Mouse (Mus musculus): Measurements from ENCODE around the gene Fam102a. TPM values are rescaled to one million over a fixed set of nuclear protein-coding genes. Genes with fewer than 3 reads are reported as not detected.

The Fam102a gene
- polyA plus RNA-seq, 1 experiment from 2014 or later = 12.7 TPM

DNA sequence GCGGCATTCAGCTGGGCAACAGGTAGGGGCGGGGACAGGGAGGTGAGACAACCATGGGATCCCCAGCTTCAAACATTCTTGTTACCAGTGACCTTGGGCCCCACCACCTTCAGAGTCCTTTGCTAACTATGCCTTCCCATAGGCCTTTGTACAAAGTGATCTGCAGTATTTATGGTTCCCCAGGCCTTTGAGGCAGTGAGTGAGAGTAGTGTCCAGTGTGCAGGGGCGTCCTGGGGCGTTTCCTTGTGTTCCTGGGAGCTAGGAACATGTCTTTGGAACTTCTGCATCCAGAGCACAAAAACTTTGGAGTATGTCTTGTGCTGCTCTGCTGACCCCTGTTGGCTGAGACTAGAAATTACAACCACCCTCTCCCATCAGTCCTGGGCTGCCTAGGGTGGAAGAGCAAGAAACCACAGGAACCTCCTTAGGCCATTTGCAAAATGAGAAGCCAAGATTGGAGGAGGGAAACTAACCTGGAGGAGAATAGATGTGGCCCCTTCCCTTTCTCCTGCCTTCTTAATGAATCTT, 31.5 kb downstream of the Fam102a start:
- WGBS = 32% methylated on average over 4 of the region's 4 CpGs
- no peaks in the 10 kb centered on the region for H3K9me3 ChIP-seq (ENCODE audit: control insufficient read depth, low read length)
- H3K4me3 ChIP-seq (ENCODE audit: low read length) = no peak overlapping the region
- peaks cover 4% of the 10 kb centered on the region for H3K4me1 ChIP-seq (replicated peaks; ENCODE audit: control insufficient read depth, insufficient read depth, low read length)
- no peak overlapping the region for H3K4me2 ChIP-seq (ENCODE audit: low read depth, low read length)
- H3K9ac ChIP-seq (ENCODE audit: low read length) = no peak overlapping the region
- no peaks in the 10 kb centered on the region for H3K27me3 ChIP-seq (ENCODE audit: control insufficient read depth, insufficient read depth, low read depth, low read length)
- peaks cover 38% of the 10 kb centered on the region for H3K36me3 ChIP-seq (ENCODE audit: control insufficient read depth, insufficient read depth, low read length)
- peak; percentile 9; the same call in 1 of the 2 replicates for ATAC-seq (ENCODE audit: low read depth)
- H3K27ac ChIP-seq (ENCODE audit: low read length) = no peak overlapping the region

DNA sequence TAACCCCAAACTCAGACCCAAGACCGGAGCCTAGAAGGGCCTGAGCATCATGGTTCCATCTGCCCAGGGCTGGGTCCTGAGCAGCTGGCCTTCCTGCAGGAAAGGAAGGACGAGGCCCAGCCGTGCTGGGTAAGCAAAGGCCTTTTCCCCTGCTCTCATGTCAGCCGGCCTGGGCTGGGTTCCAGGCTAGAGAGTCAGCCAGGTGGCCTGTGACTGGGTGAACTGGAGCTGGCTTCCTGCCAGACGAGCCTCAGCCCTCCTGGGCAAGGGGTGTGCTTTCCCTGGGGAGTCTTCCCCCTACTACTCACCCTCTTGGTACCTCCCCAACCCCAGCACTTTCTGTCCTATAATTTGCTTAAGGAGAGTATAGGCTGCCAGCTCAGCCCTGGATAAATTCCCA, 33.0 kb downstream of the Fam102a start:
- Histone ChIP-seq H3K4me2 (ENCODE audit: low read depth, low read length) (no peak overlapping the region), H3K9me3 (ENCODE audit: control insufficient read depth, low read length) (no peaks in the 10 kb centered on the region), H3K4me3 (ENCODE audit: low read length) (no peak overlapping the region), H3K4me1 (replicated peaks; ENCODE audit: control insufficient read depth, insufficient read depth, low read length) (peaks cover 10% of the 10 kb centered on the region), H3K9ac (ENCODE audit: low read length) (no peak overlapping the region), H3K36me3 (ENCODE audit: control insufficient read depth, insufficient read depth, low read length) (peaks cover 37% of the 10 kb centered on the region), H3K27ac (ENCODE audit: low read length) (no peak overlapping the region), H3K27me3 (ENCODE audit: control insufficient read depth, insufficient read depth, low read depth, low read length) (no peaks in the 10 kb centered on the region)
- no peak for ATAC-seq (ENCODE audit: low read depth)
- WGBS = 39% methylated on average over 5 of the region's 5 CpGs

GRCm38 (mm10) chr2:32568941-32569340, 33.8 kb downstream of the Fam102a start:
- ATAC-seq (ENCODE audit: low read depth) = no peak
- Histone ChIP-seq H3K36me3 (ENCODE audit: control insufficient read depth, insufficient read depth, low read length) (peaks cover 34% of the 10 kb centered on the region), H3K9me3 (ENCODE audit: control insufficient read depth, low read length) (no peaks in the 10 kb centered on the region), H3K27me3 (ENCODE audit: control insufficient read depth, insufficient read depth, low read depth, low read length) (no peaks in the 10 kb centered on the region), H3K27ac (ENCODE audit: low read length) (no peak overlapping the region), H3K9ac (ENCODE audit: low read length) (no peak overlapping the region), H3K4me2 (ENCODE audit: low read depth, low read length) (no peak overlapping the region), H3K4me3 (ENCODE audit: low read length) (no peak overlapping the region), H3K4me1 (replicated peaks; ENCODE audit: control insufficient read depth, insufficient read depth, low read length) (peaks cover 10% of the 10 kb centered on the region)
- WGBS = 79% methylated on average over 3 of the region's 3 CpGs

DNA sequence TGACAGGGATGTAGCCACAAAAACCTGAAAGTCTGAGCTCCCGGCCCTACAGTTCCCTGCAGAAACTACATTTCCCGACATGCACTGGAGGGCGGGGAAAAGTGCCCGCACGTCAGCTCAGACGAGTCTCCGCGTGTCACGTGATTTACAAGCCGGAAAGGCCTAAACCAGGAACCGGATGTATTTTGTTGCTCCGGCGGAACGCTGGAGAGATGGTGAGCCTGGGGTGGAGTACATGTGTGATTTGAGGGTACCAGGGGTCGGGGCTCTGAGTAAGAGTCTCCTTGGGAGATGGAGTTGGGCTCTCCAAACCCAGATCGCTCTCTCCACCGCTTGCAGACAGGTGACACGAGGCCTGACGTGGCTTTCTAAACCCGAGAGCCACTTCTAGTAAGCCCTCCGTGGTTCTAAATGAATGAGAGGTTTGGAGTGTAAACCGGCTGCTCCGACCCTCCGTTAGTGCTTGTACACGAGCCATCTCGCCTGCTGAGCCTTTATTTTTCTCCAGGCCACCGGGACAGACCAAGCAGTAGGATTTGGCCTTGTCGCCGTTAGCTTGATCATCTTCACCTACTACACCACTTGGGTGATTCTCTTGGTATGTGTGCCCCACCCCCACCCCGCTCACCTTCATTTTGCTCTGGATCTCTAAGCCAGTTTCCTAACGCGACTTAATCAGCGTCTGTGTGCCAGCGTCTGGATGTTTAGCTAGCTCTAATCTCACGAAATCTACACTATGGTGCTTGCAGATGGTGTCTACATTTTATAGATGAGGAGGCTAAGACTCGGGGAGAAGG, 35.8 kb downstream of the Fam102a start, which contains the start of gene Dpm2:
Dpm2 (plus strand) TSS at position 161 of the 797 bp plus-strand sequence.
- no peaks in the 10 kb centered on the region for H3K9me3 ChIP-seq (ENCODE audit: control insufficient read depth, low read length)
- WGBS = under 1% methylated on average over 36 of the region's 36 CpGs
- H3K9ac ChIP-seq (ENCODE audit: low read length) = peak within 1 kb of the TSS; percentile 81
- peak; percentile 82 for ATAC-seq (ENCODE audit: low read depth)
- peak within 1 kb of the TSS; percentile 19 for H3K27ac ChIP-seq (ENCODE audit: low read length)
- H3K36me3 ChIP-seq (ENCODE audit: control insufficient read depth, insufficient read depth, low read length) = peaks cover 17% of the 10 kb centered on the region
- peak within 1 kb of the TSS; percentile 75 for H3K4me3 ChIP-seq (ENCODE audit: low read length)
- peaks cover 7% of the 10 kb centered on the region for H3K27me3 ChIP-seq (ENCODE audit: control insufficient read depth, insufficient read depth, low read depth, low read length)
- peaks cover 18% of the 10 kb centered on the region for H3K4me1 ChIP-seq (replicated peaks; ENCODE audit: control insufficient read depth, insufficient read depth, low read length)
- peak within 1 kb of the TSS; percentile 78 for H3K4me2 ChIP-seq (ENCODE audit: low read depth, low read length)

- no peak overlapping the region for H3K9ac ChIP-seq (ENCODE audit: low read length)
- WGBS = 89% methylated on average over 11 of the region's 11 CpGs
- H3K27me3 ChIP-seq (ENCODE audit: control insufficient read depth, insufficient read depth, low read depth, low read length) = peaks cover 9% of the 10 kb centered on the region
- no peaks in the 10 kb centered on the region for H3K9me3 ChIP-seq (ENCODE audit: control insufficient read depth, low read length)
- H3K4me2 ChIP-seq (ENCODE audit: low read depth, low read length) = no peak overlapping the region
- H3K36me3 ChIP-seq (ENCODE audit: control insufficient read depth, insufficient read depth, low read length) = peaks cover 13% of the 10 kb centered on the region
- H3K4me3 ChIP-seq (ENCODE audit: low read length) = no peak overlapping the region
- ATAC-seq (ENCODE audit: low read depth) = no peak
- H3K27ac ChIP-seq (ENCODE audit: low read length) = no peak overlapping the region
- H3K4me1 ChIP-seq (replicated peaks; ENCODE audit: control insufficient read depth, insufficient read depth, low read length) = peaks cover 18% of the 10 kb centered on the region
Observed at GRCm38 (mm10) chr2:32572196-32572595, 37.1 kb downstream of the Fam102a start.

GRCm38 (mm10) chr2:32574497-32574896, 39.4 kb downstream of the Fam102a start, which contains the start of gene Pip5kl1:
Gene Pip5kl1 (plus strand): TSS chr2:32574797.
- no peak for ATAC-seq (ENCODE audit: low read depth)
- H3K27ac ChIP-seq (ENCODE audit: low read length) = no peak within 1 kb of the TSS
- H3K9me3 ChIP-seq (ENCODE audit: control insufficient read depth, low read length) = no peaks in the 10 kb centered on the region
- H3K9ac ChIP-seq (ENCODE audit: low read length) = peak within 1 kb of the TSS; percentile 47
- H3K4me1 ChIP-seq (replicated peaks; ENCODE audit: control insufficient read depth, insufficient read depth, low read length) = peaks cover 18% of the 10 kb centered on the region
- H3K27me3 ChIP-seq (ENCODE audit: control insufficient read depth, insufficient read depth, low read depth, low read length) = peaks cover 24% of the 10 kb centered on the region
- 69% methylated on average over 6 of the region's 6 CpGs for WGBS
- peak within 1 kb of the TSS; percentile 74 for H3K4me2 ChIP-seq (ENCODE audit: low read depth, low read length)
- peaks cover 5% of the 10 kb centered on the region for H3K36me3 ChIP-seq (ENCODE audit: control insufficient read depth, insufficient read depth, low read length)
- H3K4me3 ChIP-seq (ENCODE audit: low read length) = peak within 1 kb of the TSS; percentile 37

GRCm38 (mm10) chr2:32574901-32575585, 39.9 kb downstream of the Fam102a start:
- no peak for ATAC-seq (ENCODE audit: low read depth)
- peaks cover 5% of the 10 kb centered on the region for H3K36me3 ChIP-seq (ENCODE audit: control insufficient read depth, insufficient read depth, low read length)
- no peaks in the 10 kb centered on the region for H3K9me3 ChIP-seq (ENCODE audit: control insufficient read depth, low read length)
- H3K27me3 ChIP-seq (ENCODE audit: control insufficient read depth, insufficient read depth, low read depth, low read length) = peaks cover 28% of the 10 kb centered on the region
- H3K4me3 ChIP-seq (ENCODE audit: low read length) = peak overlapping the region; percentile 37
- peak overlapping the region; percentile 74 for H3K4me2 ChIP-seq (ENCODE audit: low read depth, low read length)
- H3K9ac ChIP-seq (ENCODE audit: low read length) = peak overlapping the region; percentile 47
- peaks cover 18% of the 10 kb centered on the region for H3K4me1 ChIP-seq (replicated peaks; ENCODE audit: control insufficient read depth, insufficient read depth, low read length)
- H3K27ac ChIP-seq (ENCODE audit: low read length) = no peak overlapping the region
- 2% methylated on average over 26 of the region's 26 CpGs for WGBS

- ATAC-seq (ENCODE audit: low read depth) = no peak; the same call in 1 of the 2 replicates
- H3K4me3 ChIP-seq (ENCODE audit: low read length) = peak within 1 kb of the TSS; percentile 37
Observed at GRCm38 (mm10) chr2:32575586-32576160, 40.5 kb downstream of the Fam102a start, which contains the start of gene 9430097D07Rik. Gene 9430097D07Rik (minus strand): TSS chr2:32575684.

GRCm38 (mm10) chr2:32576532-32576931, 41.4 kb downstream of the Fam102a start:
- Histone ChIP-seq H3K36me3 (ENCODE audit: control insufficient read depth, insufficient read depth, low read length) (peaks cover 5% of the 10 kb centered on the region), H3K9ac (ENCODE audit: low read length) (no peak overlapping the region), H3K27me3 (ENCODE audit: control insufficient read depth, insufficient read depth, low read depth, low read length) (peaks cover 28% of the 10 kb centered on the region), H3K4me3 (ENCODE audit: low read length) (no peak overlapping the region), H3K9me3 (ENCODE audit: control insufficient read depth, low read length) (no peaks in the 10 kb centered on the region), H3K4me2 (ENCODE audit: low read depth, low read length) (no peak overlapping the region), H3K4me1 (replicated peaks; ENCODE audit: control insufficient read depth, insufficient read depth, low read length) (peaks cover 15% of the 10 kb centered on the region), H3K27ac (ENCODE audit: low read length) (no peak overlapping the region)
- WGBS = 81% methylated on average over 9 of the region's 9 CpGs
- no peak for ATAC-seq (ENCODE audit: low read depth)

More at GRCm38 (mm10) chr2:32575586-32576160, 40.5 kb downstream of the Fam102a start, which contains the start of gene 9430097D07Rik:
- Histone ChIP-seq H3K9ac (ENCODE audit: low read length) (peak within 1 kb of the TSS; percentile 47), H3K27ac (ENCODE audit: low read length) (no peak within 1 kb of the TSS), H3K36me3 (ENCODE audit: control insufficient read depth, insufficient read depth, low read length) (peaks cover 5% of the 10 kb centered on the region), H3K4me2 (ENCODE audit: low read depth, low read length) (peak within 1 kb of the TSS; percentile 74), H3K9me3 (ENCODE audit: control insufficient read depth, low read length) (no peaks in the 10 kb centered on the region), H3K27me3 (ENCODE audit: control insufficient read depth, insufficient read depth, low read depth, low read length) (peaks cover 28% of the 10 kb centered on the region), H3K4me1 (replicated peaks; ENCODE audit: control insufficient read depth, insufficient read depth, low read length) (peaks cover 18% of the 10 kb centered on the region)
- WGBS = 9% methylated on average over 28 of the region's 28 CpGs
